Mouse (Mus musculus) testis, adult 2 months (tissue): ENCODE measurements at regions not wholly inside any gene's neighbourhood (a gene's known extent, or its start where the extent isn't known, plus 50 kb on each side); places are given as distances from the start of the nearest gene placed in this dataset.

ENCODE experiments used
- H3K27ac ChIP-seq: fragments of 200-500 bp; 2 replicates; pipeline ENCODE4 v1.5.1; 2012; ENCODE audit warnings: low read depth, low read length; ENCODE audit not compliant: control insufficient read depth, insufficient read depth
- H3K27me3 ChIP-seq: fragments of 200-500 bp; 2 replicates; pipeline ENCODE4 v1.6.1; 2012; ENCODE audit warnings: mild to moderate bottlenecking, low read length, moderate library complexity; ENCODE audit not compliant: control insufficient read depth, insufficient read depth
- H3K36me3 ChIP-seq: fragments of 200-500 bp; 2 replicates; pipeline ENCODE4 v1.6.1; 2012; ENCODE audit warnings: mild to moderate bottlenecking, low read length; ENCODE audit not compliant: control insufficient read depth, insufficient read depth
- H3K4me1 ChIP-seq: fragments of 200-500 bp; 2 replicates; pipeline ENCODE4 v1.6.1; 2012; ENCODE audit warnings: low read length; ENCODE audit not compliant: control insufficient read depth, insufficient read depth
- H3K4me3 ChIP-seq: fragments of 200-500 bp; 2 replicates; pipeline ENCODE4 v1.5.1; 2012; ENCODE audit warnings: low read depth, mild to moderate bottlenecking, low read length, moderate library complexity, mixed read lengths; ENCODE audit not compliant: control insufficient read depth
- CTCF ChIP-seq: fragments of 200-500 bp; IDR thresholded peaks from 2 replicates; pipeline ENCODE4 v1.5.1; 2012; ENCODE audit warnings: low read depth, mild to moderate bottlenecking, inconsistent platforms, low read length, moderate library complexity; ENCODE audit not compliant: control insufficient read depth, insufficient read depth, insufficient replicate concordance
- POLR2A ChIP-seq: fragments of 200-500 bp; IDR thresholded peaks from 2 replicates; pipeline ENCODE4 v1.6.1; 2012; ENCODE audit warnings: low read depth, mild to moderate bottlenecking, inconsistent platforms, low read length, moderate library complexity; ENCODE audit not compliant: control insufficient read depth

- peak overlapping the region; percentile 25 for H3K4me3 ChIP-seq
- peaks cover 11% of the 10 kb centered on the region for H3K4me1 ChIP-seq
- no peak overlapping the region for H3K27ac ChIP-seq
- TF ChIP-seq POLR2A (no peak), CTCF (no peak)
- H3K36me3 ChIP-seq = no peaks in the 10 kb centered on the region
- H3K27me3 ChIP-seq = no peaks in the 10 kb centered on the region
Measured at GRCm38 (mm10) chr14:14632471-14632870, 69.6 kb upstream of the Slc4a7 start.

- no peaks in the 10 kb centered on the region for H3K27me3 ChIP-seq
- peak overlapping the region; percentile 36; the same call in 1 of the 2 replicates for H3K27ac ChIP-seq
- no peak for TF ChIP-seq CTCF
- no peak for TF ChIP-seq POLR2A
Measured at GRCm38 (mm10) chr14:14632951-14633931, 68.8 kb upstream of the Slc4a7 start.

GRCm38 (mm10) chr14:14634021-14634420, 68.1 kb upstream of the Slc4a7 start:
- TF ChIP-seq POLR2A = no peak
- no peak for TF ChIP-seq CTCF
- Histone ChIP-seq H3K27ac (no peak overlapping the region), H3K4me3 (no peak overlapping the region), H3K27me3 (no peaks in the 10 kb centered on the region), H3K36me3 (no peaks in the 10 kb centered on the region), H3K4me1 (peaks cover 11% of the 10 kb centered on the region)

More at GRCm38 (mm10) chr14:14632951-14633931, 68.8 kb upstream of the Slc4a7 start:
- no peaks in the 10 kb centered on the region for H3K36me3 ChIP-seq
- H3K4me1 ChIP-seq = peaks cover 11% of the 10 kb centered on the region
- H3K4me3 ChIP-seq = peak overlapping the region; percentile 21

GRCm38 (mm10) chr14:14639102-14640015, 62.7 kb upstream of the Slc4a7 start:
- TF ChIP-seq CTCF (no peak), POLR2A (no peak)
- Histone ChIP-seq H3K4me3 (no peak overlapping the region), H3K4me1 (no peaks in the 10 kb centered on the region), H3K27ac (no peak overlapping the region), H3K27me3 (no peaks in the 10 kb centered on the region), H3K36me3 (no peaks in the 10 kb centered on the region)

GRCm38 (mm10) chr14:14640023-14640441, 62.0 kb upstream of the Slc4a7 start:
- H3K36me3 ChIP-seq = no peaks in the 10 kb centered on the region
- H3K4me1 ChIP-seq = no peaks in the 10 kb centered on the region
- no peak overlapping the region for H3K27ac ChIP-seq
- TF ChIP-seq POLR2A (no peak), CTCF (no peak)
- H3K4me3 ChIP-seq = no peak overlapping the region
- no peaks in the 10 kb centered on the region for H3K27me3 ChIP-seq

GRCm38 (mm10) chr14:14640557-14640956, 61.5 kb upstream of the Slc4a7 start:
- Histone ChIP-seq H3K36me3 (no peaks in the 10 kb centered on the region), H3K4me1 (no peaks in the 10 kb centered on the region), H3K4me3 (no peak overlapping the region), H3K27ac (no peak overlapping the region), H3K27me3 (no peaks in the 10 kb centered on the region)
- TF ChIP-seq CTCF (no peak), POLR2A (no peak)

GRCm38 (mm10) chr14:14643533-14643932, 58.5 kb upstream of the Slc4a7 start:
- Histone ChIP-seq H3K4me3 (no peak overlapping the region), H3K27me3 (no peaks in the 10 kb centered on the region), H3K4me1 (no peaks in the 10 kb centered on the region), H3K27ac (no peak overlapping the region), H3K36me3 (no peaks in the 10 kb centered on the region)
- TF ChIP-seq POLR2A = no peak
- TF ChIP-seq CTCF = no peak
